Mouse (Mus musculus): Measurements from ENCODE around the gene Nono.

Gene Nono

DNA sequence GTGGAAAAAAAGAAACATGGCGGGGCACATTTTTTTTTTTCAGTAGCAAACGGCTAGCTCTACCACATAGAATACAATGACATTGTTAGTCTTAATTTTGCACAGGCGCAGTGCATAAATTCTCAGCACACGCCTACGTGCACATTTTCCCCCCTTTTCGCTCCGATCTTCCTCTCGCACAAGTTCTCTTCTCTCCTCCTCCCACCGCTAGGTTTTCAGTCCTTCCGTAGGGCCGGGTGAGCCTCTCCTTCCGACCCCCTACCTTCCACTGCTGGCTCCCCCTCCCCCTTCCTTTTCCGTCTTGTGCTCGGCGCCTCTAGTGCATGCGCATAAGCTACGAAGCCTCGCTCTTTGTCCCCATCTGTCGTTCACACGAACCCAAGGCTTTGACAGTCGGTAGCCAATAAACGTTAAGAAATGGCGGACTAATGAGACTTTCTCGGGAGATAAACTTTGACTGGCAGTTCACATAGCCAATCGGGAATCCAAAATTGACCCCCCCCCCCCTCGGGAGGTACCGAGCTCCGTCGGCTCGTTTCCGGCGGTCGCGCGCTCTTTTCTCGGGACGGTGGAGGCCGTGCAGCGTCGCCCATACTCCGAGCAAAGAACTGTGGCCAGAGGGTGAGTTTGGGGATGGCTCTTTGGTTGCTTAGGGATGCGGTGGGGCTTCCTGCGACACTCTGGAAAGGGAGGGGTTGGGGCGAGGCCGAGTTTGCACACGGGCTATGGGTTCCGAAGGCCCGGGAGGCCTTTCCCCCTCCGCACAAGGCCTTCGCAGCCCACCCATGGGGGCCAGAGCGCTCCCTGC is at the start of gene Nono:
TSS of gene Nono (plus strand) at position 177 of the 808 bp plus-strand sequence.
- peak; percentile 99 for ATAC-seq (ENCODE audit: insufficient number of reproducible peaks, low FRiP score, low TSS enrichment)

DNA sequence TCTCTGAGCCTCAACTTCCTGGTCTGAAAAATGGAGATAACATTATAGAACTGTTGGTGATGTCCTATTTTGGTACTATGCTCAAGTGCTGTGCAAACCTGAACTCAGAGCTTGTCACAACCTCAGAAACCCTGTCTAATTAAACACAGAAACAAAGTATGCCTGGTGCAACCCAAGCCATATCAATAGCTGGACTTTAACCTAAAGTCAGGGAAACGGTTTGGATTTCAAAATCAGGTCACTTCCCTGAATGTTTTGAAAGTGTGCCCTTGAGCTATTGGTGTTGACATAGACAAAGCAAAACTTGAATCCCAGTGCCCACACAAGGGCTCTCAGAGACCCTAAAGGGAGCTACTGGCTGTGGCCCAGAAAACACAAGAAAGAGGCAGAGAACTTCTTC is 49.4 kb upstream of the Nono start:
- no peak for ATAC-seq (ENCODE audit: insufficient number of reproducible peaks, low FRiP score, low TSS enrichment)

DNA sequence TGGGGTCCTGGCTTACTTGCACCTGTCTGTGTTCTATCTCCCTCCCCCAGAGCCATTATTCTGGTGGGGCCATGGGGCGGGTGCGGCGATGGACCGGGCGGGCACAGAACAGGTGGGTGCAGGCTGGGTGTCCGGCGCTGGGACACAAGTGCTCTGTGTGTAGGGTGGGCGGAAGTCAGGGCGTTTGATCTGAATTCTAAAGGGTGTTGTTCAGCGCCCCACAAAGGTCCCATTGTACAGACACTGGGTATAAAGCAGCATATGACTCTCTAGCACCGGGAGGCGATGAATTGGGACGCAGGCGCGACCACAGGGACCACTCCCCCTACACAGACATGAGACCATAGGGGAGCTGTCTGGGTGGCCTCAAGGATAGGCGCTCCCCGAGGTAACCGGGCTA is 45.7 kb upstream of the Nono start:
- ATAC-seq (ENCODE audit: insufficient number of reproducible peaks, low FRiP score, low TSS enrichment) = no peak

DNA sequence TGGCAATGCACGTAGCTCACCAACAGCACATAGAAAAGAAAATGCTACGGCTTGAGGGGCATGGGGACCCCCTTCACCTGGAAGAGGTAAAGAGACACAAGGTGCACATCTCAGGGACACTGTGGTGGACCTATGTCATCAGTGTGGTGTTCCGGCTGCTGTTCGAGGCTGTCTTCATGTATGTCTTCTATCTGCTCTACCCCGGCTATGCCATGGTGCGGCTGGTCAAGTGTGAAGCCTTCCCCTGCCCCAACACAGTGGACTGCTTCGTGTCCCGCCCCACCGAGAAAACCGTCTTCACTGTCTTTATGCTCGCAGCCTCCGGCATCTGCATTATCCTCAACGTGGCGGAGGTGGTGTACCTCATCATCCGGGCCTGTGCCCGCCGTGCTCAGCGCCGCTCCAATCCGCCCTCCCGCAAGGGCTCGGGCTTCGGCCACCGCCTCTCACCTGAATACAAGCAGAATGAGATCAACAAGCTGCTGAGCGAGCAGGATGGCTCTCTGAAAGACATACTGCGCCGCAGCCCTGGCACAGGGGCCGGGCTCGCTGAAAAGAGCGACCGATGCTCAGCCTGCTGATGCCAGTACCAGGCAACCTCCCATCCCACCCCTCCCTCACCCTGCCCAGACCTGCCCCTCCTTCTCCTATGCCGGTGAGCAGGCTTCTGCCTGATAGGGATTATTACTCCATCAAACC is 44.5 kb upstream of the Nono start:
- ATAC-seq (ENCODE audit: insufficient number of reproducible peaks, low FRiP score, low TSS enrichment) = peak; percentile 70

DNA sequence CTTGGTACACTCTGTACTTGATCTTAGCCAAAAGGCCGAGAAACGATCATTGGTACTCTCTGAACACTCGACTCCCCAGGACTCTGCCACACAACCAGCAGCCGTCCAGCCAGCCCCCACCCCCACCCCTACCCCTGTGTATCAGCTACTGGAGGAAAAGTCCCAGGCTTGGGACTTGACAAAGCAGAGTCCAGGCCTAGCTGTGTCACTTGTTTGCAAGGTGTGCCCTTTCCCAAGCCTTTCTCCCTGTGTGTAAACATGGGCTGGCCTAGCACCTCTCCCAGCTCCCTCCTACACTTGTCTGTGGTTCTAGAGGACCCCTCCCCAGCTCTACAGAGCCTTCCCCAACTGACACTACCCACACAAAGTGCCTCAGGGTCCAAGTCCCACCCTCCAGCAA is 42.9 kb upstream of the Nono start:
- ATAC-seq (ENCODE audit: insufficient number of reproducible peaks, low FRiP score, low TSS enrichment) = no peak

DNA sequence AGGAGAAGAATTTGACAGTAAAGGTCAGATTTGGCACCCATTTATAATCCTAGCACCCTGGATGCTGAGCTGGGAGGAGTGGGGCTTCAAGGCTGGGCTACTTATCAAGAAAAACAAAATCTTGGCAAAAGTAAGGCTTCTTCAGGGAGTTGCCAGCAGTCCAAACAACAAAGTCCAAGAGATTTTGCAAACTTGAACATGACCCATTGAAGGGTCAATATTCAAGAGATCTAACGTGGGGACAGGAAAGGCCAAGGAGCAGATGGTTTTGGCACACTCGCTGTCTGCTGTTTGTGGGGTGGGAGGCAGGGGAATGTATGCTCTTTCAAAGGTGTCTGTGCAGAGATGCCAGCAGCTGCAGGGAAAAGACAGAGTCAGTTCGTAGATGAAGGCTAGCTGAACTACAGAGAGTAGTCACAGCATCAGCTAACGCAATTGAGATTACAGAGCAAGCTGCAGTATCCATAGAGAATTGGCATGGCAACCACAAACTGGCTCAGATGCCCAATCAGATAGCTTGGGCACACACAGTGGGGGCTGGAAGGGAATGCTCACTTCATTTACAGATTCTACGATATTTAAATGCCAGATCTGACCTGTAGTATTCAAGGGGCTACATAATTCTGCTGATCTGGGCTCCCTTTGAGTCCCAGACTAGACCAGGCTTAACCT is 40.1 kb upstream of the Nono start:
- no peak for ATAC-seq (ENCODE audit: insufficient number of reproducible peaks, low FRiP score, low TSS enrichment)

DNA sequence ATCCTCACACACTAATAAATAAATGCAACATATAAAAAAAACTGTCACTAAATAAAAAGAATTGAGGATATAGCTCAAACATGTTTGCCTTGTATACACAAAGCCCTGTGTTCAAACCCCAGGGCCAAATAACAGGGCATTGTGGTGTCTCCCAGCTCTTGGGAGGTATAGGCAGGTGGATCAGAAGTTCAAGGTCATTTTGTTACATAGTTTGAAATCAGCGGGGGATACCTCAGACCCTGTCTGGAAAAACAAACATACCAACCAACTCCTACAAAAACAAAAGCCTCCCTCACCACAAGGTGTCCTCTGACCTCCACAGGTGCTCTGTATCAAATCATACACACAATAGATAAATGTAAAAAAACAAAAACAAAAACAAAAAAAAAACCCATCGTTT is 34.8 kb upstream of the Nono start:
- no peak for ATAC-seq (ENCODE audit: insufficient number of reproducible peaks, low FRiP score, low TSS enrichment)

DNA sequence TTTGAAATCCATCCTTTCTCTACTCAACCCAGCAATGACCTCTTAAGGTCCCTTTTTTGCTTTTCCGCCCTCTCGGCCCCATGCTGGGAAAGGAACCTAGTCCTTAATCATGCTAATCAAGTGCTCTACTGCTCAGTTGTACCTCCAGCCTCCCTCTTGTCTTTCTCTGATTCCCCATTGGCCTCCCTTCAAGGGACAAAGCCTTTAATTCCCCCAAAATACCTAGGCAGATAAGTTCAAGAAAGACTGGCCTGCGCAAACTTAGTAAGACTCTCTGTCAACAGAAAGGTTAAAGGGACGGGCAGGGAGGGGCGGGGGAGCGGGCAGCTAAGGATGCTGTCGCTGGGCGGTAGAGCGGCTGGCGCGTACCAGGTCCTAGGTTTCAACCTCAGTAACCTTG is 32.7 kb upstream of the Nono start:
- ATAC-seq (ENCODE audit: insufficient number of reproducible peaks, low FRiP score, low TSS enrichment) = no peak

DNA sequence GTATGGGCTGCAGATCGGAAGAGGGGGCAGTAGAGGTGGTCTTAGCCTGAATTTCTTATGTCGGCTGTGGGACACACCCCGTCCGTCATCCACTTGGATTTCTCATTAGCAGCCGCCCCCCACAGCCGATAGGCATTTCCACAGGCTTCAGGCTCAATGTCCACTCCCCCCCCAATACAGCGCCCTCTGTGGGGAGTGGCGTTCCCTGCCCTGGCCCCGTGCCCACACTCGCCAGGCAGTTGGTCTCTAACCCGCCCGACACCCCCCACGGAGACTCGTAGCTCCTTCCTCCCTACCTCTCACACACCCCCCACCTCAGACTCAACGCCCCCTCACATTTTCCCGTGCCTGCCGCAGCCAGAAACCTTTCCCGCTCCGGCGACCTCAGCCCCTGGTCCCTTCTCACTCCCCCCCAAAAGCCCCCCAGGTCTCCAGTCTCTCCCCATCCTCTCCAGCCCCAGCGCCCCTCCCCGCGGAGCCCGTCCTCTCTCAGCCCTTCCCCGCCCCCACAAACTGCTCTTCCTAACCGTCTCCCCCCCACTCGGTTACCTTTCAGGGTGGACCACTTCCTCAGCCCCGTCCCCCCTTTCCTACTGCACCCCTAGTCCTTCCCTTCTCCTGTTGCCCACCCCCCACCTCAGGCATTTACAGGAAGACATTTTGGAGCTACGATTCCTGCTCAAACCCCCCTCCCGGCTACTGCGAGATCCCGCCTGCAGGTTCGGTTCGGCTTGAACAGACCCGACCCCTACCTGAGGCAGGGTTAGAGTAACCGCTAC is 10.0 kb upstream of the Nono start:
- ATAC-seq (ENCODE audit: insufficient number of reproducible peaks, low FRiP score, low TSS enrichment) = 0 out of 2 replicates have a peak, but pooled peaks have one; percentile 19

DNA sequence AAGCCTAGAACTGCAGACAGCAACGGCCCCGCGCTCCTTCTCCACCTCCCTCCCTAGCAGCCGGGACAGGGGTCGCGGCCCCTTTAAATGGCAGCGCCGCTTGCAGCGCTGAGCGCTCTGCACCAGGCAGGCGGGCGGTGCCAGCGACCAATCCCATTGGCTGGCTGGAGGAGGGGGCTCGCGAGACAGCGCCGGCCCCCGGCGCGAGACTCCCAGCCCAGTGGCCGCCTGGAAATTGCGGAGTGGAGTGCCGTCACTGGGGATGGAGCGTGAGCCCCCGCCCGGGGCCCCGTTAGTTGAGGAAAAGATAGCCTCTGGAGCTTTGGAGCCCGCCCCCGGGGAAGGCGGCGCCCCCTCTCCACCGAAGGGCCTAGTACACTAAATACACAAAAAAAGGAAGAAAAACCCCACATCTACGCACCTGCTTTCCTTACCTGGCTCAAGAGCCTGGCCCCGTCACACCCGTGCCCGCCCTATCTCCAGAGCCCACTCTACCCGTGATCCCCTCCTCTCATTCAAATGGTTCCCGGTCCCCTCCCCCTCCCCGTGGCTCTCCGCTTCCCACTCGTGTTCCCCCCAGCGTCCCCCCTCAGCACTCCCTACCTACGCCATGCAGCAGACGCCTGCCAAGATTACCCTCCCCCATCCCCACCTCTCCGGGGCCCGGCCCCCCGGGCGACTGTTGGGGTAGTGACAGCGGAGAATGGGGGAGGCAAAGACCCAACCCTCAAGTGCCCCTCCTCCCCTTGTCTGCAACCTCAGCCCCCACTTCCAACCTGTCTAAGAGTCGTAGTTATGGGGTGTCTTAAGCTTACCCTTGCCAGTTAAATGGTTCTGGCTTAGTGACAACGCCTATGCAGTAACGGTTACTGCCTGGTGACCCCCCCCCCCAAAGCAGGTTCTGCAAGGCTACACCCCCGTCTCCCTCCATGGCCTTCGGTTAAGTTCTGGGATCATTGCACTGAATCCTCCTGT is 9.1 kb upstream of the Nono start:
- peak; percentile 97 for ATAC-seq (ENCODE audit: insufficient number of reproducible peaks, low FRiP score, low TSS enrichment)

DNA sequence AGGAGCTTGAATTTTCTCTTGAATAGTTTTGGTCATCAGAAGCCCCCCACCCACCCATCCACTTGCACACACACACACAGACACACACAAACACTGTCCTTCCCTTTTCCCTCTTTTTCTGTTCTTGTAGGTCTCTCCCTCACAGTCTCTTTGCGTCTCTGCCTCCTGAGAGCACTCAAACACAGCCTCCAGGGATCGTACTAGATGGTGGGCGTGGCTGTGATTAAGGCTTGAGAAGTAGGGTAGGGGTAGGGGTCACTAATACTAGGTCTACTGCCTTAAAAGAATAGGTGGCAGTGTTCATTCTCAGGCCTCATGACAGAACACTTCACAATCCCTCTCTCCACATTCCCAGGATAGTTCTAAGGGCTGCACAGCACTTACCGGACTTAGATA is 8.4 kb upstream of the Nono start, which contains the start of gene Zmym3:
TSS of gene Zmym3 (minus strand) at position 150 of the 396 bp plus-strand sequence.
- no peak for ATAC-seq (ENCODE audit: insufficient number of reproducible peaks, low FRiP score, low TSS enrichment)

DNA sequence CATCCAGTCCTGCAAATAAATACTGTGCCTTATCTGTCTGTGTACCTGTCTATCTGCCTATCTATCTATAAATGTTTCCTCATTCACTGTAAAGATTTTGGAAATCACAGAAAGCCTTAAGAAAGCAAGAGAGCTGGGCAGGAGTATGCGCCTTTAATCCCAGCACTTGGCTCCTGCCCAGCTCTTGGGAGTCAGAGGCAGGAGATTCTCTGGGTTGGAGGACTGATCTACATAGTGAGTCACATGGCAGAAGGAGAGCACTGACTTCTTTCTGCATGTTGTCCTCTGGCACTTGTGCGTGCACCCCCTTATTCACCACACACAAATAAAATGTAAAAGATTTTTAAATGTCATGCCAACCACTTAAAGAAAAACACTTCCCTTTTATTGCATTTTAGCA is 5.7 kb upstream of the Nono start:
- no peak for ATAC-seq (ENCODE audit: insufficient number of reproducible peaks, low FRiP score, low TSS enrichment)

DNA sequence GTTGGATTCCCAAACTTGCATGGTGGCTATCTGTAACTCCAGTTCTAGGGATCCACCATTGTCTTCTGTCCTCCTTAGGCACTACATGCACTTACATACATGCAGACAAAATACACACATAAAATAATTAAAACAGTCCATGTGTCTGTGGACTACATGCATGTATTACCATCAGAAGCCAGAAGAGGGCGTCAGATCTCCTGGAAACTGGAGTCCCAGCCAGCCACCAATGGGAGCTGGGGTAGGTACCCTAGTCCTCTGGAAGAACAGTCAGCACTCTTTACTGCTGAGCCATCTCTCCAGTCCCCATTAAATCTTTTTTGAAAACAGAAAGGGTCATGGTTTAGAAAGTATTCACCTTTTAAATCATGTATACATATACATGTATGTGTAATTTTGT is 1.3 kb upstream of the Nono start:
- no peak for ATAC-seq (ENCODE audit: insufficient number of reproducible peaks, low FRiP score, low TSS enrichment)

DNA sequence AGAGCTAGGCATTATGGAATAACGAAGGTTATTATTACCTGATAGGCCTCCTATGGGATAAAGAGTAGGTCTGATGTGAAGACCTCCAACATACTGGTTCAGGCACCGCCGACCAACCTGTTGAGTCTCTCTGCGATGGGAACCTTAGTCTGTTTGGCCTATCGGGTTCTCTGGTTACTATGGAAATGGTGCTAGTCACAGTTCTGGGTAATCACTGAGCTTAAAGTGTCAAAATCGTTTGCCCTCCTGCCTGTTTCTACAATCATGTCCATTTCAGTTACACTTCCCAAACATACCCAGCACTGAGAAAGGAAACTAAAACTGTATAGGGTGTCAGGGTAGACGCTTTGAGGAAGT is 355 bp upstream of the Nono start:
- no peak for ATAC-seq (ENCODE audit: insufficient number of reproducible peaks, low FRiP score, low TSS enrichment)

DNA sequence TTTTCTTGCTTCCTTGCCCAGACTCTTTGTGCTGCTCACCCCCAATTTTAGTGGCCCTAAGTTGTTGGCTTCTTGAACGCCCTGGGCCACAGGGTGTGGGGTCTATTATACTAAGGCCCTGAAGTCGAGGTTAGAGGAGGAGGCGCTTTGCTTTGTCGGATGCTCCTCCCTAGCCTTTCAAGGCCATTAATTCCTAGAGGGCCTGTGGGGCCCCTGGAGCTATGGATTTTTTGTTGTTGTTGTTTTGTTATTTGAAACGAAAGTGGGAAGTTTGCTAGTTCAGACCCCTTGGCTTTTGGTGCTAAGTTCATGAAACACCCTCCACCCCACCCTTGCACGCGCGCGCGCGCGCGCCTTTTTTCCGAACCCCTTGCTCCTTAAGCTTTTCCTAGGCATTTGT is 858 bp downstream of the Nono start:
- 0 out of 2 replicates have a peak, but pooled peaks have one; percentile 13 for ATAC-seq (ENCODE audit: insufficient number of reproducible peaks, low FRiP score, low TSS enrichment)

DNA sequence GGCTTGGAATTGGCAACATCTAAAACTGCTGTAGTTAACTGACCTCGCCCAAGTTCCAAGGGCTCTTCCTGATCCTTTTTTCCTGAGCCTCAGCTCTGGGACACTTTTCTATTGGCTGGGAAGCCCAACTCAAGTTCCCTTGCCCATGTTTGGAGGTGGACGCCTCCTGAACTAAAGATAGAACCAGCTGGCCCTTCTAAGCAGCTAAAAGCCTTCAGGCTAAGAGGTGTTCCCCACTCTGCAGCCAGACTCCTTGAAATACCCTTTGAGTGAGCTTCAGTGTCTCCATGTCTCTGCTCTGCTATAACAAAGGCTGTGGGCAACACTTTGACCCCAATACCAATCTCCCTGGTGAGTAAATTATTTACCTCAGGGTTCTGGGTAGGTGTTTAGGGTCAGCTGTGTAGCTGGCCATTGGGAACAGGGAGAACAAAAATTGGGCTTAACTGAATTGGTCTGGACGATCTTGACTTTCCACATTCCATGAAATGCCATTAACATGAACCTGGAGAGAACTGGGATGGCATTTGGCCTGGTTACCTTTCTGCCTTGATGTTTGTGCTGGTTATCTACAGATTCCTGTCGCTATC is 19.9 kb downstream of the Nono start, which contains the start of gene Itgb1bp2:
TSS of gene Itgb1bp2 (plus strand) at position 203 of the 590 bp plus-strand sequence.
- no peak for ATAC-seq (ENCODE audit: insufficient number of reproducible peaks, low FRiP score, low TSS enrichment)

DNA sequence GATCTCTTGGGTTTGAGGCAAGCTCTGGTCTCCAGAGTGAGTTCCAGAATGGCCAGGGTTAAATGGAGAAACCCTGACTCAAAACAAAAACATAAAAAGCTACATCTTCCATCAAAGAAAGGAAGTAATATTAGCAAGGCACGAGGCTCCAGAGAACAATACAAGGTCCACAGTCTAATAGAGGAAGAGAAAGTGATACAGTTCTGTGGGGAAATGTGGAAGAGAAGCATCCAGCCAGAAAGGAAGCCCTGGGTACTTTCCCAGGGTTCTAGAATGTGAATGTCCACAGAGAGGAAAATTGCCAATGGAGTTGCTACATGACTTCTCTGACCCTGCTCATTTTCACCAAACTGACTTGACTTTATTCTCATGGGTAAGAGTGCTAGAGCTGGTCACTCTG is 22.0 kb downstream of the Nono start:
- ATAC-seq (ENCODE audit: insufficient number of reproducible peaks, low FRiP score, low TSS enrichment) = no peak

DNA sequence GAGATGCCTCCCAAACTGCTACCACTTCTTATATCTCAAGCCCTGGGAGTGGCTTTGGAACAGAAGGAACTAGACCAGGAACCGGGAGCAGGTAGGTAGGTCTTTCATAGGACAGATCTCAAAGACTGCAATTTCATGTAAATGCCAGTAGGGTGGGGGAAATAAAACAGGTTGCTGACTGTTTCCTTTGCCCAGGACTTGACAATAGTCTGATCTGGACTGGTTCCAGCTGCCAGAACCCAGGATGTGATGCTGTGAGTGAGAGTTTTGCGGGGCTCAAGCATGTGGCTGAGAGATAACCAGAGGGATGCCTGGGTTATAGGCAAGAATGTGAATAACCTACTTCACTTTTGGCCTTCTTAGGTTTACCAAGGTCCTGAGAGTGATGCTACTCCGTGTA is 22.5 kb downstream of the Nono start:
- no peak for ATAC-seq (ENCODE audit: insufficient number of reproducible peaks, low FRiP score, low TSS enrichment)

DNA sequence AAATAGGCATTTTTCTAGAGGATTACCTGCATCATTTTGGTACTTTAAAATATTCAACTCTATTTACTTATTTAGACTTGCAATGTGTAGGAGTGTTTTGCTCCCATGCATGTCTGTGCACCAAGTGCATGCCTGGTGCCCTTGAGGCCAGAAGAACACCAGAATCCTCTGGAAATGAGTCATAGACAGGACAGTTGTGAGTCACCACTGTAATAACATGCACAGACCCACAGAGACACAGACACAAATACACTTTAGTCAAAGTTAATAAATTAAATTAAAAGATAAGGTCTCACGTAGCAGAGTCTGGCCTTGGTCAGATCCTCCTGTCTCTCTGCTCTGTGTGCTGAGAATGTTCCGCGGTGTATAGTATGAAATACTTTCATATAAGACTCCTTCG is 43.1 kb downstream of the Nono start:
- no peak for ATAC-seq (ENCODE audit: insufficient number of reproducible peaks, low FRiP score, low TSS enrichment)
